Mouse (Mus musculus) erythroblast, embryonic 14.5 days (primary cell): Measurements from ENCODE around the gene Dapp1.

ENCODE experiments used
- GATA1 ChIP-seq: IDR thresholded peaks from 2 replicates; pipeline ENCODE4 v1.6.1; 2012; ENCODE audit warnings: low read length, inconsistent platforms, mixed read lengths
- TAL1 ChIP-seq: IDR thresholded peaks from 3 replicates; pipeline ENCODE4 v1.6.1; 2012; ENCODE audit warnings: low read length, inconsistent platforms, mixed read lengths

GRCm38 (mm10) chr3:137943737-137944154 lies 37.6 kb downstream of the Dapp1 start:
- TF ChIP-seq GATA1, result peak; percentile 43; the same call in 1 of the 2 replicates
- TF ChIP-seq TAL1, result peak; percentile 29; the same call in 1 of the 3 replicates
